Mouse (Mus musculus) telencephalon, adult 2 months (tissue): Measurements from ENCODE around the gene Dnaaf3.
A peak's percentile ranks its signal among the peaks of the same experiment; 100 is the strongest.

Source experiments
- DNase-seq: peaks from one replicate; pipeline ENCODE4 v3.0.0-alpha.2; 2011; ENCODE audit warnings: low read depth, low spot score

Gene Dnaaf3

DNA sequence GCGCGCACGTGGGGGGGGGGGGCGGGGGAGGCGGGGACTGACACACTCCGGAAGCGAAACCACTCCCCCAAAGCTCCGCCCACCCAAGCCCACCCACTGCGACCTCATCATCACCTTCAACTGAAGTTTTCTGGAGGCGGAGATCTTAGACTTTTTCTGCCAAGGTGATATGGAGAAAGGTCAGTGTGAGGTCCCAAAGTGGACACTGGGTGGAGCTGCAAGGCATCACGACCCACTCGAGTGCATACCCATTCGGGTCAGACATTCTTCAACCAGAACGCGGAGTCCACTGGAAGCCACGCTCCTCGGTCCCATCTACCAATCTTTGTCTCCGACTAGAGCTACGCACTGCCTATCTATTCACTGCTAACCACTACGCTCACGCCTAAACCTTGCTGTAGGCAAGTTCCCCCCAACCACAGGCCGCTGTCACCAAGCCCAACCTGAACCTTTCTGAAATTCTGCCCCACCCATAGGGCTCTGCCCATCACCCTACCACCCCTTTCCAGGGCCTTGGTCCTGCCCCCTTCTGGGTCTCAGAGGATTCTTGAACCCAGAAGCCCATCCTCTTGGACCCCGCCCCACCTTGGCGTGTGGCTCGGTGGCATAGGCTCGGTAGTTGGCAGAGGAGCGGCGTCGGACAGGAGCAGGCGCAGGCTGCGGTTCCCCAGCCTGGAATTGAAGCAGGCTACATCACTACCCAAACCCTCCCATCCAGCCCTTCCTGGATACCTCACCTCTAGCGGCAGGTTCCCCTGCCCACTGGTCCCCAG is 10.8 kb downstream of the Dnaaf3 start:
- no peak for DNase-seq

DNA sequence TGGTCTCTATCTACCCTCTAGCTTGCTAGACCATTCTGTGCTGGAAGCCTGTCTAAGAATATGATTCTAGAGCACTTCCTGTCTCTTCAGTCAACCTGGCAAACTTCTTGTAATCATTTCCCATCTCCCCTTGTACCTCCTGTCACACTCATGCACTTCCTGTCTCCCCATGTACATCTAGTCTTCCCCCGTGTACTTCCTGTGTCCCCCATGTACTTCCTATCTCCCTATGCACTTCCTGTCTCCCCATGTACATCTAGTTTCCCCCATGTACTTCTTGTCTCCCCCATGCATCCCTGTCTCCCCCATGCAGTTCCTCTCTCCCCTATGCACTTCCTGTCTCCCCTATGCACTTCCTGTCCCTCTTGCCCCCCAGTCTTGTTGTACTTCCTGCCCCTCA is 13.8 kb downstream of the Dnaaf3 start:
- no peak for DNase-seq

DNA sequence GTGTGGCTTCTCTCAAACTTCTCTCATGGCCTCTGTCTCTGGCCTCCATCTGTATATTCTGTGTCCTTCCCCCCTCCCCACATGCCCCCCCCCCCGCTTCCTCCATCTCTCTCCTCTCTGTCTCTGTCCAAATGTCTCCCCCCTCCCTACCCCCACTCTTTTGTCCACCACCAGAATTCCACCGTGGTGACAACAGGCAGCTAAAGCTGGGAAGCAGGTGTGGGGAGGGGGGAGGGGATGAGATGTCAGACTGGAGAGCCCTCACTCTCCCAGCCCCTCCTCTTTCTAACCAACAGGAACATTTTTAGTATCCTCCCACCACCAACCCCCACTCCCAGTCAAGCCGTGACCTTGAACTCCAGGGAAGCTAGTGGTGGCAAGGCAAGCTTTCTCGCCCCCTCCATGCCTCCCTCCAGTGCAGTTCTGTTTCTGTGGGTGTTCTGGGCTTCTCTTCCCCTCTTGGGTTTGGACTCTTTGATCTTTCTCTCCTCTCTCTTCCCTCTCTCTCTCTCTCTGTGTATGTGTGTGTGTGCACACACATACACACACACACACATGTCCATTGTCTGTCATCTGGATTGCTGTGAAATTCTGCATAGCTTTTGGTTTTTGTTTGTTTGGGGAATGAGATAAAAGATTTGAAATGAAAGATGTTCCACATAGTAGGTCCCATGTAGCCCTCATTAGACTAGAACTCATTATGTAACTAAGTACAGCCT is 15.8 kb downstream of the Dnaaf3 start, which contains the start of gene Tnnt1:
Tnnt1 (minus strand) TSS at position 51 of the 719 bp plus-strand sequence.
- DNase-seq, result no peak

DNA sequence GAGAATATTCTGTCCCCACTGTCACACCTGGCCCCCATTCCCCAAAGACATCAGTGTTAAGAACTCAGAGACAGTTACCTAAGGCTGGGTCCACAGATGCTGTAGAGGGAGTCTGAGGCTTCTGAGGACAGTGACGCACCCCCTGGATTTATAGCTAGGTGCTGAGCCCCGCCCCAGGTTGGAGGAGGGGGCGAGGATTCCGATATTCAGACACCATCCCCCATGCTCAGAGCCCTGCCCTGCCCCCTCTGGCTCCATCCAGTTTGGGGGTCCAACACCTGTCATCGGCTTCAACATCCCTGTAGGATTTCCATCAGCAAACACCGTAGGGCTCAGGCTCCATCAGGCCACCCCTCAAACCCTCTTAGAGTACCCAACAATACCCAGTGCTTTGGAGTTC is 16.4 kb downstream of the Dnaaf3 start:
- DNase-seq, result no peak

DNA sequence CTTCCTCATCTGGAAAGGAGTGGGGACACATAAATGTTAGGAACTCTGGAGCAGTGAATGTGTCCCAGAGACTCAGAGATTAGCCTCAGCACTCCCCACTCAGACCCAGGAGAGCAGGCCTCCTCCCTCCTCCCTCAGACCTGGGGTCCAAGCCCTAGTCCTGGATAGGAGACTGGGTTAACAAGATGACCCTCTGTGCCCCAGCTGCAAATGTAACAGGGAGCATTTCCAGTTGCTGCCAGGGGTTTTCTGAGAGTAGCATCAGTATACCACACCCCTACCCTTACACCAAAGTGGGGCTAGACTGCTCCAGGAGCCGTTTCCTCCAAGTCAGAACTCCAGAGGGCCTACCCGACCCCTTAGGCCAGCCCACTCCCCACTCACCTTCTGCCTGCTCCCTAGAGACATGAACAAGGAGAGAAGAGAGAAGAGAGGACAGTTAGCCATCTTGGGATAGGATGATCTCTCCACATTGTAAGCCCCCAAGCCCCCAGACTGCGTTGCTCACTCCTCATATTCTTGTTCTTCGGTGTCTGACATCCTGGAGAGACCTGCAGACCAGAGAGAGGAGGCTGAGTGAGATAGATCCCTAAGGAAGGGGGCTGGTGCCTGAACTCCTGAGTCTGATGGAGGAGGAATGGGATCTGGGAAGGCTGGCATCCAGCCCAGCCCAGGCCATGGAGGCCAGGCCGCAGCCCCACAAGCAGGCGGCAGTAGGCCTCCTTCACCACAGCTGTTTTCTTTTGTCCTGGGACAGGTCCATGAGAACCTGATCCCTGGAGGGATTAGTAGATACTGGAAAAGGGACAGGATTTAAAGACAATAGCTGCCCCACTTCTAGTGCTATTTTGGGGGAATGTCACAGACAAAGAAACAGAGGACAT is 18.2 kb downstream of the Dnaaf3 start:
- DNase-seq, result no peak

DNA sequence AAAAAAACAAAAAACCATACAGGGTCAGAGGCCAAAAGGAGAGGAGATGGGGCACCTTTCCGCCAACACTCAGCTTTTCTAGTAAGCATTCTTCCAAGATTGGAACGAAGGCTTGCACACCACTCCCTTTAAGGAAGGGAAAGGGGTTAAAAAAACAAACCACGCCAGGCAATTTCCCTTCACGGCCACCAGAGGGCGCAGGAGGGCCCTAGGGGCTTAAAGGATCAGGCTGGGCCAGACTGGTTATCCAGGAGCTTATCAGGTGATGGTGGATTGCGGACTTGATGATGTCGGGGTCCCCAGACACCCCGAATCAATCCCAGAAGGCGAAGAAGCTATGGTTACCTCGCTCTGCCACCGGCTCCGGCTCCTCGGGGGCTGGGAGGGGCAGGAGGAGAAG is 19.0 kb downstream of the Dnaaf3 start:
- no peak for DNase-seq

DNA sequence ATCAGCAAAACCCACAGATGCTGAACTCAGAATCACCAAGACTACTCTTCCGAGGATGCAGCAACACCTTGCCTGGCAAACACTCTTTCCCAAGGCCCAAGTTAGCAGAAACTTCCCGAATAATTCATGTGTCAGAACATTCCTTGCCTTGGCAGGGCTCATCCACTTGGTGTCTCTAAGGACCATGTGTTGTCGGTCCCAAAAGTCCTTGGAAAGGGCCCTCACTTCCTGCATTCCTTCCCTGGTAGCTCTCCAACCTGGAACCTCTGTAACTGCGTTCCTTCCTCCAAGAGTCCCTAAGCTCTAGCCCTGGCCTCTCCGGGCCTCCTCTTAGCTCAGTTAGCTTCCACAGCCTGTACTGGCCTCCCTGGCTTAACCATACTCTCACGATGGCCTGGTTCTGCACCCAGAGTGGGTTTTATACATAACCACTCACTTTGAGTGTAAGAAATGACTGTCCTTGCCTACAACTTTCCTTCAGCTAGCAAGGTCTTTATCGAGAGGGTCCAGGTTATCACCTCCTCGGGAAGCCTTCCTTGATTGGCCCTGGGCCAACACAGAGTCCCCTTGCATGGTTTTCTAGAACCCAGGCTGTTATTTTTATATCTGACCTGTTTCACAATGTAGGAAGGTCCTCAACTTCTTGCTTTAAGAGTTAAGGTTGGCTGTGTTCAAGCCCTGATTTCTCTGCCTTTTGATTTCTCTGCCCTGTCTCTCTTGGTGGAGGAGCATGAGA is 20.6 kb downstream of the Dnaaf3 start:
- DNase-seq, result no peak

DNA sequence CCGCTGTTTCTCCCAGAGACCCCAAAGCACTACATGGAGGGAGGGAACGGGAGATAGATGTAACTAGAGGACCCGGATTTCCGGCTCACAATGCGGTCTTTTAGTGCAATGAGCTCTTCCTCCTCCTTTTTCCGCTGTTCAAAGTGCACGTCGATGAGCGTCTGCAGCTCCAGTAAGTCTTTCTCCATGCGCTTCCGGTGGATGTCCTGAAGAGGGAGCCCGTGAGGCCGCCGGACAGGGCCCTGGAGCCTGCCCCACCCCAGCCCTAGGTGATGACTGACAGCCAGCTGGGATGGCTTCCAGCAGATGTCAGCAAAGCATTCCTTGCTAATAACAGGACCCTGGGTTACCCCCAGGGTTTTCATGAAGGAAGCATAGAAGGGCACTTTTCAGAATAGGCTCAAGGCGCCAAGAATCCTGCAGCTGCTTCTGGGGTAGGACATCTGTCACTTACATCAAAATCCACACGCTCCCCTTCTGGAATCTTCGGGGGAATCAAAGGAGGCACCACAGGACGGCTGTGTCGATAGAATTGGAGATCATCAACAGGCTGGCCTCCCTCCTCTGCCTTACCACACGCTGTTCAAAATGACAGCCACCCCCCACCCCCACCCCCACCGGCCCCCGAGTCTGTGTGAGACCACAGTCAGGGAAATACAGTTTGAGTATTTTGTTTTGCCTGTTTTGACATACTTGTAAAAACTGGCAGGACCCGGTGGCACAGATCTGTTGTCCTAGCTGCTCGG is 22.2 kb downstream of the Dnaaf3 start:
- DNase-seq, result no peak

DNA sequence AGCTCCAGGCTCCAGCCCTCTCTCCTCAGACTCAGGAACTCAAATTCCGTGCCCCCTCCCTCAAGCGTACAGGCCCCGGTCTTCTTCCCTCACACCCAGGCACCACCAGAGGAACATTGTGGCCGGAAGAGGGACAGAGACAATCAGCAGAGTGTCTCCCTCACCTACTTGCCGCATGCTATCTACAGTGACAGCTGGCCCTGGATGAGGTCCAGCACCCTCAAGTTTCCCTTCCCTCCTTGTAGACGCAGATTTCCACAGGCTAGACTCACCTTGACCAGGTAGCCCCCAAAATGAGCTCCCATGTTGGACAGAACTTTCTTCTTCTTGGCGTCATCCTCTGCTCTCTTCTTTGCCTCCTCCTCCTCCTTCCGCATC is 23.5 kb downstream of the Dnaaf3 start:
- no peak for DNase-seq

DNA sequence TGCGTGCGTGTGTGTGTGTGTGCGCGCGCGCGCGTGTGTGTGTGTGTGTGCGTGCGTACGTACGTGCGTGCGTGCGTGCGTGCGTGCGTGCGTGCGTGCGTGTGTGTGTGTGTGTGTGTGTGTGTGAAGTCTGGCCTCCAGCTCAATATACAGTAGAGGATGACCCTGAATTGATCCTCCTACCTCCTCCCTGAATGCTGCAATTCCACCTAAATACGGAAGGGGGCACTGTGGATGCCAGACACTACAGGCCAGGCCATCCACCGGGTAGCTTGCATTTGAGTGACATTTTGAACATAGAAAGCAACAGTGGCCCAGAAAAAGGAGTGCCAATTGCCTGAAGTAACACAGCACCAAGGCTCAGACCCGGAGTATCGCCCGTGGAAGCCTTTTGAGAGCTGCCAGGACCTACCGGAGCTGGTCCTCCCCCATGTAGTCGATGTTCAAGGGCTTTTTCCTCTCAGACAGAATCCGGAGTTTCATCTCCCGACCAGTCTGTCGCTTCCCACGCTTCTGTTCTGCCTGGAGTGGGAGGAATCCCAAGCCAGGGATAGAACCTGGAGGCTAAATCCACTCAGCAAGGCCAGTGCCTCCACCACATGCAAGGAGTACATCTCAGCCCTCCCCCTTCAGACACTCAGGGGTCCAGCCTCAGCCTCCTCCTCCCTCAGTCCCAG is 24.1 kb downstream of the Dnaaf3 start:
- peak; percentile 44 for DNase-seq

DNA sequence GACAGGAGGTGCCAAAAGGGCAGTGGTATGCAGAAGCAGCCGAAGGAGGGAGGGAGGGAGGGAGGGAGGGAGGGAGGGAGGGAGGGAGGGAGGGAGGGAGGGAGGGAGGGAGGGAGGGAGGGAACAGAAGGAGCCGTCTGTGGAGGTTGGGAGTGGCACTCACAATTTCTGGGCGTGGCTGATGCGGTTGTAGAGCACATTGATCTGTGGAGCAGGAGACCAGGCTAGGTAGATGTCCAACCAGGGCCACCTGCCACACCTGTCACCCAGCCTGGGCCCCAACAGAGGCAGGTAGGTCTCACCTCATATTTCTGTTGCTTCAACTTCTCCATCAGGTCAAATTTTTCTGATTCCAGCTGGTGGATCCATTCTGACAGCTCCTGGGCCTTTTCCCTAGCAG is 25.0 kb downstream of the Dnaaf3 start:
- no peak for DNase-seq

DNA sequence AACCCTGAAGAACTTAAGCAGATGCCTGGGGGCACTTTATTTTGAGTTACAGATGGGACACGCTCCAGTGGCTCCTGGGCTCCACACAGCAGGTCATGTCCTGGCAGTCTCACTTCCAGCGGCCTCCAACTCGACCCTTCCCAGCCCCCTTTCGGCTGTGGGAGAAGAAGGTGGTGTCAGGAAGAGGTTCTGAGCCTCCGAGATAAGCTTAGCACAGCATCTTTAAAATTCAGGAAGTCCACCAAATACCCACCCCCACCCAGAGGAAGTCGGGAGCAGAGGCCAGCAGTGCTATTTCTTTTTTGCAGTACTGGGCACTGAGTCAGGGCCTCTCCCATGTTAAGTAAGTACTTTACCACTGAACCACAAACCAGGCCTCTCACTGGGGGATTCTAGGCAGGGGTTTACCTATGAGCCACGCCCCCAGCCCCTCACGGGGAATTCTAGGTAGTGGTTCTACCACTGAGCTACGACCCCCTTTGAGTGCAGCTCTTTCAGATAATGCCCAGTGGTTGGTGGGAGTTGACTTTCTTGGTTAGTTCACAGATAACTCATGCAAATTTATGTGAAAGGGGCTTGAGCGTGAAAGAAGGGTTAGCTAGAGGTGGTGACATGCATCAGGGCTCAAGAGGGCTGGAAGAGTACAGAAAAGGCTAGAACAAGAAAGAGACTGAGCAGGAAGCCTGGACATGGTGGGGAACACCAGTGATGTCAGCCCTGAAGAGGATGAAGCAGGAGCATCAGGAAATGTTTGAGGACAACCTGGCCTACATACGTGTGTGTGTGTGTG is 27.4 kb downstream of the Dnaaf3 start:
- no peak for DNase-seq

DNA sequence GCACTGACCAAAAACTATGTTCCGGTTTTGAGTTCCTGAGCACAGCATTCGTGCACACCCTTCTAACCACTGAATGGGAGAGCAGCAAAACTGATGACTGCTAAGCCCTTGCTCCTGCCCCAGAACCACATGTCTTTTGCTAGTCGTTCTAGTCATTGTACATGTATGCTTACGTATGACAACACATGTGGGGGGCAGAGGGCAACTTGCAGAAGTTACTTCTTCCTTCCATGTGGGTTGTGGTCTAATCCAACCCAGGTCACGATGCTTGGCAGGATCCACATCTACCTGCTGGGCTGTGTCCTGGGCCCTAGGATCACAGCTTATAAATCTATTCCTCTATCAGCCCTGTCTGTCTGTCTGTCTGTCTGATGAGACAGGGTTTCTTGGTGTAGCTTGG is 28.4 kb downstream of the Dnaaf3 start:
- DNase-seq, result no peak

DNA sequence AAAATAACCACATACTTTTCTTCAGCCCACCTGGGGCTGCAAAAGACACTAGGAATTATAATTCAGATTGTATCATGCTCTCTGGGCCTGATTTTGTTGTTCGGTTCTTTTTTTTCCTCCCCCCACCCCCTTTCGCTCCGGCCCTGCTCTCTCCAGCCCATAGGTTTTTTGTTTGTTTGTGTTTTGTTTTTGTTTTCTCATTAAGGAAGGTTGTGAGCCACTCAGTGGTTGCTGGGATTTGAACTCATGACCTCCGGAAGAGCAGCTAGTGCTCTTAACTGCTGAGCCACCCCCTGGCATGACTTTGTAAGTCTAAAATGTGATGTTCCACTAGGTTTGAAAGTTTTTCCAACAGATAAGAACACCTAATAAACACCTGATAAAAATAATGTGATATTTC is 29.2 kb downstream of the Dnaaf3 start:
- DNase-seq, result no peak

DNA sequence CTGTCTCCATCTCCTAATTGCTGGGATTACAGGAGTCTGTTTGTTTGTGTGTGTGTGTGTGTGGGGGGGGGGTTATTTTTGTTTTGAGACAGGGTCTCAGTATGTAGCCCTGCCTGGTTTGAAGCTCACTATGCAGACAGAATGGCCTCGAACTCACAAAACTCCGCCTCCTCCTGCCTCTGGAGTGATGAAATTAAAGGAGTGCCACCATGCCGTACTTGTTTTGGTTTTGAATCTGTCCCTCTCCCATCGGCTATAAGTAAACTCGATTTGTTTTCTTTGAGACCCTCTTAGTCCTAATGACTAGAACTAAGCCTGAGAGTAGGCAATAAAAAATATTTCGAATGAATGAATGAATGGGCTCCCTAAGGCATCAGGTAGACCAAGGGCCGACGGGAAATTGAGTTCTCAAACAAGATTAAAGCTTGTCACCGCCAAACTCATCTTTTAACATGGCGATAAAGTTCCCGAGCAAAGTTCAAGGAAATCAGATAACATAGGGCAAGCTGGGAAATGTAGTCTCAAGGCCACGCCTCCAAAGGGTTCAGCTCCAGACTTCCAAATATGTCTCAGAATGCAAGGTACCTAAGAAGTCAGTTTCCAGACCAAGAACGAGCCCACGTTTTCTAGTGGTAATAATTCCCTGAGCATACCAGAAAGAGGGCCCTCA is 29.7 kb downstream of the Dnaaf3 start:
- DNase-seq, result peak; percentile 94

DNA sequence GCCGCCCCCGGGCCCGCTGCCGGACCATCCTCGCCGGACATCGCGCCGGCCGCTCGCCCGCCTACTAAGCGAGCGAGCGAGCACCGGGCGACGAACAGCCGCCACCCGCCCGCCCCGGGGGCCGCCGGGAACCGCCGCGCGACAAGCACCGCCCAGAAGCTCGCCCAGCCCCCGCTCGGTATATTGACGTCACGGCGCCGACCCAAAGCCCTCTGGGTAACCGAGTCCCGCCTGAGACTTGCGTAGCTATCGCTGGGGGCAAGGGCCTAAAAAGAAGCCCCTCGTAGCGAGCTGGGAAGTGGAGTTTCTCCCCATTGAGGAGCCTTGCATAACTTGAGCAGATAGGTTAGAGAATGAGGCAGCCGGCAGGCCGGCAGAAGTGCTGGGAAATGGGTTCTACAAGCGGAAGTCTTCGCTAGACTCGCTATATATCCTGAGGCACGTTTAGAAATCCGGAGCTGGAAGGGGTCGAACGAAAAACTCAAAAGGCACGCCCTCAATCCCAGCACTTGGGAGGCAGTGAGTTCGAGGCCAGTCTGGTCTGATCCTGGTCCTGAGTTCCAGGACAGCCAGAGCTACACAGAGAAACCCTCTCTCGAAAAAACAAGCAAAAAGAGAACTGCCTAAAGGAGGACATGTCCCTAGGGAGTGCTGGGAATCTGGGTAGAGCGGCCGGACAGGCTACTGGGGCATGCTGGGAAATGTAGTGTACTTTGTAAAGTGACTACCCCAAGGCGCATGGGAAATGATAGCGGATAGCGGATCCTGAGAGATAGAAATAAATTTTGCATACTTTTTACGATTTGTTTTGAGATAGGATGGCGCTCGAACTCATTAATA is 30.5 kb downstream of the Dnaaf3 start, which contains the start of gene Ppp1r12c:
Ppp1r12c (minus strand) TSS at position 123 of the 840 bp plus-strand sequence.
- peak; percentile 94 for DNase-seq

DNA sequence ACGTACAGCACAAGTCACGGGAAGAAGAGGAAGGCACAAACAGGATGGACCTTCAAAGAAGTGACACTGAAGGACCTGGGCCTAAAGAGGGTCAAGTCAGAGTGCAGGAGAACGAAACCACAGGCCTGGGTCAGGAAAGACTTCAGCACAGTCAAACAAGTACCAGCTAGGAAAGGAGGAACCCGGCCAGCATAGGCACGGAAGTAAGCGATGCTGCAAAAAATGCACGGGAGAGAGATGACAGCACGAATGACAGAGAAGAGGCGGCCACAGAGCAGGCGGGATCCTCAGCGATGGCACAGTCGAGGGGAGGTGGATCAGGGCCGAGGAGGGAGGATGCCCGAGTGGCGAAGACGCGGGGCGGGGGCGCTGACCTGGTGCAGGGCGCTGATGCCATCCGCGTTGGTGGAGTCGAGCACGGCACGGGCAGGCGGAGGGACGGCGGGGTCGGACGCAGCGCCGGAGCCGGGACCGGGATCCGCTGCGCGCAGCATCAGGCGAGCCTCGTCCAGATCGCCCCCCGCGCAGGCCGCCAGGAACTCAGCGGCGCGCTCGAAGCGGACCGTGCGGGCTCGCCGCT is 31.3 kb downstream of the Dnaaf3 start:
- no peak for DNase-seq
